Mouse (Mus musculus) G1E-ER4 (cell line): ENCODE results near the gene Rtl5. TPM values are rescaled to one million over a fixed set of nuclear protein-coding genes. Genes with fewer than 3 reads are reported as not detected.

ENCODE experiments used
- GATA1 ChIP-seq: IDR thresholded peaks from one replicate; pipeline ENCODE4 v1.8.0; 2012; ENCODE audit warnings: low read length, inconsistent platforms
- polyA plus RNA-seq: library from polyadenylated mRNA; stranded (reverse); fragments of >175 nt; gene quantifications from 2 replicates; pipeline ENCODE4 v1.2.3, GENCODE M21; 2012

The Rtl5 gene
- polyA plus RNA-seq, 1 experiment = not detected

GRCm38 (mm10) chrX:102071517-102071916 is 413 bp upstream of the Rtl5 start:
- TF ChIP-seq GATA1 = no peak

- TF ChIP-seq GATA1 = no peak
Measured at GRCm38 (mm10) chrX:102068811-102069540, 2.1 kb downstream of the Rtl5 start.

- no peak for TF ChIP-seq GATA1
Measured at GRCm38 (mm10) chrX:102067118-102067517, 4.0 kb downstream of the Rtl5 start.

- no peak for TF ChIP-seq GATA1
Measured at GRCm38 (mm10) chrX:102066134-102066533, 5.0 kb downstream of the Rtl5 start.

GRCm38 (mm10) chrX:102065213-102065775 is 5.8 kb downstream of the Rtl5 start:
- no peak for TF ChIP-seq GATA1

GRCm38 (mm10) chrX:102064062-102064461 is 7.0 kb downstream of the Rtl5 start:
- no peak for TF ChIP-seq GATA1

GRCm38 (mm10) chrX:102060891-102061290 is 10.2 kb downstream of the Rtl5 start:
- no peak for TF ChIP-seq GATA1

- TF ChIP-seq GATA1 = no peak
Measured at GRCm38 (mm10) chrX:102060243-102060642, 10.9 kb downstream of the Rtl5 start.

GRCm38 (mm10) chrX:102059437-102059836 is 11.7 kb downstream of the Rtl5 start:
- TF ChIP-seq GATA1 = no peak

GRCm38 (mm10) chrX:102054009-102054408 is 17.1 kb downstream of the Rtl5 start:
- no peak for TF ChIP-seq GATA1

- no peak for TF ChIP-seq GATA1
Measured at GRCm38 (mm10) chrX:102053371-102053770, 17.7 kb downstream of the Rtl5 start.

GRCm38 (mm10) chrX:102051225-102051624 is 19.9 kb downstream of the Rtl5 start:
- TF ChIP-seq GATA1 = no peak

GRCm38 (mm10) chrX:102050552-102050951 is 20.6 kb downstream of the Rtl5 start:
- no peak for TF ChIP-seq GATA1

GRCm38 (mm10) chrX:102042386-102042785 is 28.7 kb downstream of the Rtl5 start:
- TF ChIP-seq GATA1 = no peak

- TF ChIP-seq GATA1 = no peak
Measured at GRCm38 (mm10) chrX:102041562-102041961, 29.5 kb downstream of the Rtl5 start.

GRCm38 (mm10) chrX:102037506-102037905 is 33.6 kb downstream of the Rtl5 start:
- TF ChIP-seq GATA1 = no peak

GRCm38 (mm10) chrX:102036866-102037361 is 34.2 kb downstream of the Rtl5 start:
- TF ChIP-seq GATA1 = no peak
